Mouse (Mus musculus): Measurements from ENCODE around the gene Psg29. TPM values are rescaled to one million over a fixed set of nuclear protein-coding genes. Genes with fewer than 3 reads are reported as not detected.

Gene Psg29
- polyA plus RNA-seq (2012; rRNA removed; ENCODE audit: low replicate concordance): not detected in 2 replicates

DNA sequence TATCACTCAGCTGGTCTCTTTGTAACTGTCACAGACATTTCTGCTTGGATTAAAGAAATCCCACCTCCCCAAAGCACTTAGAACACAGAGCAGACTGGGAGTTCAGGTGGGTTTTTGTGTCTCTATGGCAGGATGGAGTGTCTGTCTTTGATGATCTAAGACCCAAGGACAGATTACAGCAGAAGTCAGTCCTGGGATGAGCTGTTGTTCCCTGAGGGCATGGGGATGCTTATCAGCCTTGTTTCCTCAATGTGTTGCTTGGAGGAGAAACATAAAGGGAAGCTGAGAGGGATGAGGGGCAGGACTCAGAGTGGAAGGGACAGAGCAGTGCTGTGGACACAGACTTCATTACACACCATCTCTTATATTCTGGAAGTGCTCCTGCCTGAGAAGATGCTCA lies at the start of gene Psg29:
TSS of gene Psg29 (plus strand) at position 301 of the 400 bp plus-strand sequence.

Other genes with a start within 250 kb of the Psg29 start
- gene Pnmal1, start 243.8 kb upstream of the Psg29 start, polyA plus RNA-seq (2012; rRNA removed; ENCODE audit: low replicate concordance): 0.06 TPM in 2 replicates
- gene Gm42372, start 220.4 kb upstream of the Psg29 start, polyA plus RNA-seq (2012; rRNA removed; ENCODE audit: low replicate concordance): 0.06 TPM in 1 of 2 replicates, not detected in the other
- 0.47 and 0.77 TPM in 2 replicates for gene Ccdc8, start 210.8 kb upstream of the Psg29 start, polyA plus RNA-seq (2012; rRNA removed; ENCODE audit: low replicate concordance)
- 206 and 275 TPM in 2 replicates for gene Ppp5c, start 175.6 kb upstream of the Psg29 start, polyA plus RNA-seq (2012; rRNA removed; ENCODE audit: low replicate concordance)
- 0.23 and 1.1 TPM in 2 replicates for gene Hif3a, start 141.1 kb upstream of the Psg29 start, polyA plus RNA-seq (2012; rRNA removed; ENCODE audit: low replicate concordance)
- gene Psg16, start 129.4 kb upstream of the Psg29 start, polyA plus RNA-seq (2012; rRNA removed; ENCODE audit: low replicate concordance): not detected in 2 replicates
- gene Ceacam3, start 53.2 kb upstream of the Psg29 start, polyA plus RNA-seq (2012; rRNA removed; ENCODE audit: low replicate concordance): not detected in 2 replicates

All from duodenum, adult 2 months (tissue).